Mouse (Mus musculus) liver (tissue): ENCODE measurements around the gene Lypd6b.

Experiments used
- DNase-seq: peaks from one replicate; pipeline ENCODE4 v3.0.0-alpha.2; 2020; ENCODE audit warnings: mixed read lengths

Lypd6b gene

GRCm38 (mm10) chr2:49771172-49771571, 16.3 kb upstream of the Lypd6b start:
- DNase-seq = peak; percentile 26

DNA sequence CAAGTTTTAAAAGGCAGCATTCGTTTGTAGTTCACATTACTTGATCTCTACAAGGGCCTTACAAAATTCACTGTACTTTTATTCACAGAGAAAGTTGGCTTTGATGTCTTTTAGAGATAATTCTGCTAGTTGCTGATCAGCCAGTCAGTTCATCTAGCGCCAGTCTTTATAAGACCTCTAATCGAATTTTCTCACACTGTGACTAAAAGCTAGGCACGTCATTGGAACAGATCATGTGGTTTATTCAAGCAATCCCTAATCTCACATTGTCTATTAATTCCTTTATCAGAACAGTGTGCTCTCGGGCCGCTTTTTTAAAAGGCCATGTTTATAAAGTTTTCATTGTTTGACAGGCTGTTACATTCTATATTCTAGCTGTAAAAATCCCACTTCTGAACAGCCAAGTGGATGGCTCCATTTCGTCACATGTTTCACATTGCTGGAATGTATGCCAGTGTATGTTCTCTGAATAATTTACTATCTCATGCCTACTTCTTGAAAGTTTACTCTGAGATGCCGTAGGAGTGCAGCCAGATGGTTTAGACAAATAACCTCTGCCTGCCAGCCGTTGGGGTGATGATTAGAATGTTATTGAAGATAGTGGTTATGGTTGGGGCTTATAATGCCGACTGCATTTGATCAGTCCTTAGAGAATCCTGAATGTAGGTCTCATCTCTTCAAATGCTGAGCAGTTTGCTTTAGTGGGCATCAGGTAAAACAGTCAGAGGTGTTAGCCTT, 14.1 kb upstream of the Lypd6b start:
- DNase-seq = peak; percentile 53

DNA sequence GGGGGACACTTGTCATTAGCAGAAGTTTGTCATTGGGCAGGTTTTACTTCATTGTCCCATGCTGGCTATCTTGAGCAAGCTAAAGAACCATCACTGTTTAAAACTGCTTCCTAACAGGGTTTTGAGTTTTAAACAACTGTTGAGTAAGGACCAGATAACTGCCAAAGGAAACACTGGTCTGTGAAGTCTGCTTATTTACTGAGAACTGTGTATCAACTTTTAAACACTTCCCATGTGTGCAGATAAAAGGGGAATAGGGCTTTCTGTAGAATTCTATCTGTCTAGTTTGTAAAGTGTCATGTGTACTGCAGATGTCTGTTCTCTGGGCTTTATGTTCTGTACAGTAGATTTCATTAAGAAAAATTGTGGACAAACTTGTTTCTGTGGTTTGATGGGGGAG, 13.3 kb upstream of the Lypd6b start:
- no peak for DNase-seq

- DNase-seq = peak; percentile 26
Observed at GRCm38 (mm10) chr2:49775187-49775586, 12.3 kb upstream of the Lypd6b start.

DNA sequence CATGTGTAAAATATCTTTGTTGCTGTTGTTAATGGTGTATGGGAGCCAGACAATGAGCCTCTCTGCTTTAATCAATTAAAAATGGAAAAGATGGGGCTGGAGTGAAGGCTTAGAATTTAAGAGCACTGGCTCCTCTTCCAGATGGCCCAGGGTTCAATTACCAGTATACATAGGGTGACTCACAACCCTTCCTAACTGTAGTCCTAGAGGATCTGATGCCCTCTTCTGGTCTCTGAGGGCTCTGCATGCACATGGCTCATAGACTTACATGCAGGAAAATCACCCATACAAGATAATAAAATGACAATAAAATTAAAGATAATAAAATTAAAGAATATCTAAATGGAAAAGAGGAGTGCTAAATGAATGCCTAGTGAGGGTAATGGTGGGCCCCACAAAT, 11.8 kb upstream of the Lypd6b start:
- peak; percentile 47 for DNase-seq

DNA sequence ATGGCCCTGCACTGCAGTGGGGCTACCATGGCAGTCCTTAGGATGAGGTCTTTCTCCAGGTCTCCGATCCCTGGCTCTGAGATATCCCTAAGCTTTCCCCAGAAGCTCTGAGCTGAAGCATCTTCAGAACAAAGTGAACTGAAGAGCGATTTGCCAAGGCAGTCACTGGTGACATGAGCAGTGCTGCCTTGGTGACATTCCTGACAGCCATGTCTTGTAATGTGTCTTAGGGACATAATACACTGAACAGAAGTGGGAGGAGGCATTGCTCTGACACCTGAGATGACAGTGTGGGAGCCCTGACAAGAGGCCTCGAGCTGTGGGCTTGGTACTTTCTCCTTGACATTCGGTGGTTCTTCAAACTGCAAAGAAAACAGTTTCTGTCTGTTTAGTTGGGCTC, 11.1 kb upstream of the Lypd6b start:
- no peak for DNase-seq

- DNase-seq = no peak
Observed at GRCm38 (mm10) chr2:49788051-49788418, 547 bp downstream of the Lypd6b start.

GRCm38 (mm10) chr2:49788643-49789042, 1.2 kb downstream of the Lypd6b start:
- no peak for DNase-seq

- DNase-seq = no peak
Observed at GRCm38 (mm10) chr2:49789078-49789477, 1.6 kb downstream of the Lypd6b start.

GRCm38 (mm10) chr2:49789504-49789903, 2.0 kb downstream of the Lypd6b start:
- no peak for DNase-seq

DNA sequence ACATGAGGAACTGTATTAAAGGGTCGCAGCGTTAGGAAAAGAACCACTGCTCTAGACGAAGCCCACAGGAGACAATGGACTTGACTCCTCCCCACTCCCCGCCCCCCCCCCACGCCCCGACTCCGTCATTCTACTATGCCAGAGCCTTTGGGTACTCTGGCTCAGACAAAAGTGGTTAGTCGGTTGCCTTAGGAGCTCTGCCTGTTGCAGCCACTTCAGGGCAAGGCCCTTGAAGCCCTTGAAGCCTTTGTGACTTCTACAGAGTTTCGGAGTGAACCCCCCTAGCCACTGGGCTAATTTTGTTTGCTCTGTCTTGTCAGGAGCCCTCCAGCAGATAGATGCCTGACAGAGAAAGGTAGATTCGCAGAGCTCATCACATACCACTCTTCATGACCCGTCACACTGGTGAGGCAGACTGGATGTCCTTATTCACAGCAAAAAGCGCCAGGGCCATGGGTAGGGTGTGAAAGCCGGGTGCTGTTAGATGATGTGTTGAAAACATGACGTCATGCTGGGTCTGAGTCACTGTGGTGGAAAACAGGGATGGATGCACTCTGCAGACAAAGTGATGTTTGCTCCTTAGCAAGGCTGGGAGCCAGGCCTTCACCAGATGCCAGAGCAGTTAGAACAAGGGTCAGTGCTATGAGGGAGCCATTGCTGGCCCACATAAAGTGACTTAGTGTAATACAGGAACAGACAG, 10.1 kb downstream of the Lypd6b start:
- DNase-seq = no peak

DNA sequence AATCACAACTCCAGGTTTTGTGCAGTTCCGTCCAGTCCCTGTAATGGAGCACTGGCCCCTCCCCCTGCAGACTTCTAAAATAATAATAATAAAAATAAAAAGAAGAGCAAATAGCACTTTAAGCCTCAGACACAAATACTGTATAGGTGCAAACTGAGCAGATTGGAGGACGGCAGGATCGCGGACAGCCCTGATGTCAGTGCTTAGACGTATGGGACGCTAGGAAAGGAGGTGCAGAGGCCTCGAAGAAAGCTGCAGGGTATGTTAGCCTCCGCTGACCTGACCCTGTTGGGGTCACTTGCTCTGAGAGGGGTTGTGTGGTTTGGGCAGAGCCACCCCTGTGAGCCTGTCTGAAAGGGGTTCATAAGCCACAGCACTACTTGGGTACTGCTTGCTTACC, 17.0 kb downstream of the Lypd6b start:
- DNase-seq = no peak

DNA sequence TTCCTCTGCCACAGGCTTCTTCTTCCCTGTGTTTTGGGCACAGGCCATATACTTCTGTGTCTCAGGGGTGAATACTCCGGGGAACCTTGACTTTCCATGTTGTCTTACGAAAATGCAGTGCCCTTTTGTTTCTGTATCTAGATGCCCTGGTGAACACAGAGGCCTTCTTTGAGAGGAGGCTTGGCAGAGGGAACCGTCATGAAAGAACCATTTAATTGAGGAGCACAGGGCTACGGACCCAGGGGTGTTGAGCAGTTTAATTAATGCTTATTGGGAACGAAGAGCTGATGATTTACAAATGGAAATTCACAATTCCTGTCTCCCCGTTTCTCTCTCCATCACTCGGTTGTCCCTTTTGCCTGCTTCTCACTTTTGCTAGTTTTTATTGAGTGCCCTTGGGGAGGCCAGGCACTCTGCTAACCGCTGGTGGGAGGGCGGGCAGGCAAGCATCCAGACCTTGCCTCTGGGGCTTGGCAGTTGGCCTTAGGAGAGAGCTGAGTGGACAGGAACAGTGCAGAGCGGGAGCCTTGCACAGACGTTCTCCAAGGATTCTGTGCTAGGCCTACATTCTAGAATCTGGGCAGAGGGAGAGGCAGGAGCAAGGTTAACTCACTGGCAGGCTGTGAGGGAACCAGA, 18.4 kb downstream of the Lypd6b start:
- no peak for DNase-seq

DNA sequence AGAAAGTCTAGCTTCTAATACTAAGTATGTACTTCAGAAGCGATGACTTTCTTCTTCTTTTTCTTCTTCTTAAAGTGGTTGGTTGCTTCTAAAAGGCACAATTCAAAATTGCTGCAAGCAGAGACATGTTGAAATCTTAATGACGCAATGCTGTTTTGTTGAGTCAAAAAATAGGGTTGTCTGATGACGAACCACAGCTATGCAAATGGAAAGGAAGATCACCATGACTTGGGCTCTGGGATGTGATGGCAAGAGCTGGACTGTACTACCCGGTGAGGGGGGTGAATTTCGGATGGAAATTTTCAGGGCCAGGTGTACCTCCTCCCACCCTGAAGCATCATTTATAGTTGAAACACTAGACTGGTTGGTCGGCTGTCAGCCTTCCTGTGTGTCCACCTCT, 22.0 kb downstream of the Lypd6b start:
- no peak for DNase-seq

DNA sequence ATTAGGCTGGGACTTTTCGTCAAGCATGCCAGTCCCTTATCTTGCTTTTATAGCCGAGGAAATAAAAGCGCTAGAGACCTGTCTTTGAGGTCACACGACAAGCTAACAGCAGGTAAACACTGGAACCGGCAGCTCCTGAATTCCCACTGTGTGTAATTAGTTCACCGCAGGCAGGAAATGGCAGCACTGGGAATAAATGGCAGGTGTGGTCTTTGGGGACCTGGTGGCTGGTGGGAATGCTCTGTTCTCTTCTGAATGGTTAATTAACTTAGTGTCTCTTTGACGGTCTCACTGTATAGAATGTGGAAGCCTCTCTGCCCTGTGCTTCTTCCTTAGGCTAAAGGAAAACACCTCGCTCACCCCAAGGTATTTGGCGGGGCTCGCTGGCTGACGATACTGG, 23.9 kb downstream of the Lypd6b start:
- no peak for DNase-seq

GRCm38 (mm10) chr2:49811871-49812363, 24.4 kb downstream of the Lypd6b start:
- no peak for DNase-seq

GRCm38 (mm10) chr2:49813151-49813550, 25.7 kb downstream of the Lypd6b start:
- no peak for DNase-seq

DNA sequence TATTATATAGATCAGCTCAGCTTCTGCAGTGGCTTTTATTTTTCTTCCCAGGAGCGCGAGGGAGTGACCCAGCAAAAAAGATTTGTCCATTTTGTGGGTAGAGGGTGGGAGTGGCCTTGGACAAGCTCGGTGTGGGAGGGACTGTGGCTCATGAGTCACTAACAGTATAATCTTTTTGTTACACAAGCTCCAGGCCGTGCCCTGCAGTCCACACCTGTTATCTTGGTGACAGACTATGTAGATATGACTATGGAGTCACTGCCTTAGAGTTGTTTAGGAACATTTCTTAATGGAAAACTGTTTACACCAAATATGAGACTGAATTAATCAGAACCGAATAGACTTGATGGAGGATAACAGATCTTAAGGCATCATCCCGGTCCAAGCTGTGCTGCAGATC, 26.5 kb downstream of the Lypd6b start:
- DNase-seq = peak; percentile 14

GRCm38 (mm10) chr2:49815696-49816320, 28.3 kb downstream of the Lypd6b start:
- DNase-seq = no peak

GRCm38 (mm10) chr2:49816549-49816948, 29.1 kb downstream of the Lypd6b start:
- DNase-seq = no peak

- no peak for DNase-seq
Observed at GRCm38 (mm10) chr2:49817151-49817550, 29.7 kb downstream of the Lypd6b start.

DNA sequence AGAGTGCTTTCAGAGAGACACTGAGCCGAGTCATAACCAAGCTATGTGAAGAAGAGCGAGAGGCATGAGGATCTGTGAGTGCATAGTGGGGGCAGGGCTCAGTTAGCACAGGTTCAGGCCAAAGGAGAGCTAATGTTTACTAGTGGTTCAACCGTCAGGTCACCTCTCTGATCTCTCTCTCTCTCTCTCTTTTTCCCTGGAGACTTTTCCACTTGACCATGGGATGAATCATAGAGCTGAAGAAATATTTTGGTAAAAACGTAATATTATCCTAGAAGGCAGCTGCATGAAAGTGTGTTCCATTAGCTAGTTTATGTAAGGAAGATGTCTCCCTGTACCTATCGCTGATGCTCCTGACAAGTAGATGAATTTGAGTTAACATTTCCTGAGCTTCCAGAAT, 30.6 kb downstream of the Lypd6b start:
- DNase-seq = no peak

DNA sequence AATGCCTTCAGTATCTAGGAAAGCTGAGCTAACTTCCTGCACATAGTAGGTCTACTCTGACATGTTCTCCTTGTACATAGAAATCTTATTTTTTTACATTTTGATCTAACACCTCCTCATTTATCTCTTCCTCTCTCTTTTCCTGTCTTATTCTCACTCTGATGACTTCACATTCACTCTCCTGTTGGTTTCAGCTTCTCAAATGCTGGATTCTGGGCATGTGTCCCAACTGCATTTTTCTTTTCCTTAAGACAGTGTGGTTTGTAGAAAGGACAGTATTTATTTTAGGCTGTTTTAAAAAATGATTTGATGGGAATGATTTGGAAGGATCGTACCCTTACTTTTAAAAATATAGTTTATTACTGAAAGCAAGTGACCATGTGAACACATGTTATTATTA, 34.8 kb downstream of the Lypd6b start:
- no peak for DNase-seq

- no peak for DNase-seq
Observed at GRCm38 (mm10) chr2:49825588-49825987, 38.1 kb downstream of the Lypd6b start.
